Mouse (Mus musculus): ENCODE measurements at regions not wholly inside any gene's neighbourhood (a gene's known extent, or its start where the extent isn't known, plus 50 kb on each side); places are given as distances from the start of the nearest gene placed in this dataset.
"Not testable (repeated sequence)": the region's sequence is repeated elsewhere in the genome, so short reads cannot be mapped to it uniquely, and the experiment has no call there.

DNA sequence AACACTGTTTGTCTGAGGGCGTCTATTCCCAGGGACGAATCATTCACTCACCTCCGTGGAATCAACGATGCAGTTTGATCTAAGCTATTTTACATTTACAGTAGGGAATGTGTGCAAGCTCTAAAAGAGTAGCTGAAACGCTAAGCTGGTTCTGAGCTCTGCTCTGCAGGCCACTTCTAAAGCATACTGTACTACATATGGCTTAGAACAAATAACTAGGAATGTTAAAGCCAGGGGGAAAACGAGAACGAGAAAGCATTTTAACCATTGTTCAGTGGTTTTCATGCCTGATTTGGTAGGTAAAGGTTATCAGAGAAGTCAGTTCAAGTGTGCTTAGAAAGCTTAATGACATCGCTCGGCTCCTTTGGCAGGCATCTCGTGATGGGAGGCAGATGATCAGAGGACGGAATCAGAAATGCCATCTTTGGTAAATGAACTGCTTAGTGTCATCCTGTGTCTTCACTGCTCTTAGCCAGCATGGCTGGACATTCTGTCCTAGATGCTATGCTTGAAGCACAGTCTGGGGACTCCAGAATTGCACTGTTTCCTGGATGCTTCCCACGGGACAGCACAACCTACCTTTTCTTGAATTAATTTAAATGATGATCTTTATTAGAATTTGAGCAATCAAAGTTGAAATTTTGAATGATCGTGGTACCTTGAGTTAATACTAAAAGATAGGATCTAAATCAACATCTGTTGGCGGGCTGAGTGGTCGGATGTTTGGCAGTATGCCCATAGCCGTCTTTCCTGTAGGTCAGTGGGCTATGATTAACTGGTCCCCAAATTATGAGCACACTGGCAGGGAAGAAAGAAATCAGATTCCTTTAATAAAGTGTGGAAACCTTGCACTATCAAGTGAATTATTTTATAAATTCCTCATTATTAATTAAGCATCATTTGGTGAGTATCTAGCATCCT, 495.2 kb downstream of the Hace1 start:
- DNase-seq (ENCODE audit: low spot score in 2 of 2): no peak

DNA sequence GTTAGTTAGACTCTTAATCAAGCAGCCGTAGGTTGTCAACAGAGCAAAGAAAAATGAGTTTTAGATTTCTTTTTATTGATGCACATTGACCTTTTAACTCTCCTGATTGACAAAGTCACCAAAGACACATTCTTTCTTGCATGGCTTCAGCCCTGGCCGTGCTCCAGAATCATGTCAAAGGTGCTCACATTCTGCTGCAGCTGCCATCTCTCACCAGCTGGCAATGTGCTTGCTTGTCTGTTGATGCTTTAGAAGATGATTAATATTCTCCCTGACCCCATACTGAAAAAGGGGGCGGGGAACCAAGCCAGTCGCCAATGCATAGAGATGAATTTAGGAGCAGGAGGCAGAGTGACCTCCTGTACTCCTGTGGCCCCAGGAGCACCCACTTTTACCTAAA, 510.1 kb downstream of the Hace1 start:
- DNase-seq (ENCODE audit: low spot score in 2 of 2): no peak

DNA sequence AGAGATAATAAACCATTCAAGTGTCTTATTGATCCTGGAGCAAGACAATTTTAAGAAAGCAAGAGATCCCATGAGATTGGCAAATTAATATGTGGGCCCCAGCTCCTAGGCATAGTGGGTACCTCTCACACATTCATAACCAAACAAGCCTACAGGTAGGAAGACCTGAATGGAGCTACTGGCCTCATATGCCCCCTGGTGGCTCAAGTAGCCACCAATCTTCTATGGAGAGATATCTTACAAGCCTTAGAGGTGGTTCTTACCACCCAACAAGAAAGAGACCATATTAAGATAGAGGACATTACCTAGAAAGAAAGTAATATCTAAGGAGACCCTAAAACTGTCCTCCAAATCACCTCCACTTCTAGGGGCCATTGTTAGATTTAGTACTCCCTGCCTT, 523.2 kb downstream of the Hace1 start:
- DNase-seq (ENCODE audit: low spot score in 2 of 2): no peak

DNA sequence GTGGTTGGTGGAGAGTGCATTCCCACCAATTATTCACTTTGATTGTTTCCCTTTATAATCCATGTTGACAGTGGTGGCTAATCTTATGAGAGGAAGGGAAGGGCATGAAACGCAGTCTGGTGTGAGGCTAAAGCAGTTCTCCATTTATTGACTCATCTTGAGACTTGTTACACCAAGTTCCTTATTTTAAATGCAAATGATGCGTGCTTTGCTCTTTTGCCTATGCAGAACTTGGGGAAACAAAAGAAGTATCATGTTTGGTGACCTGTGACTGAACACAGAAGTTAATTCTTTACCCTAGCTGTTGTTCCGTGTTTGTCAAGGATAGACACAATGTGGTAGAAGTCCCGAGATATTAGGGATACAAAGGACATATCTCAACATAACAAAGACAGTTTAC, 531.2 kb downstream of the Hace1 start:
- DNase-seq (ENCODE audit: low spot score in 2 of 2): no peak

GRCm38 (mm10) chr10:46114631-46115130, 537.1 kb downstream of the Hace1 start:
- DNase-seq (ENCODE audit: low spot score in 2 of 2): no peak

DNA sequence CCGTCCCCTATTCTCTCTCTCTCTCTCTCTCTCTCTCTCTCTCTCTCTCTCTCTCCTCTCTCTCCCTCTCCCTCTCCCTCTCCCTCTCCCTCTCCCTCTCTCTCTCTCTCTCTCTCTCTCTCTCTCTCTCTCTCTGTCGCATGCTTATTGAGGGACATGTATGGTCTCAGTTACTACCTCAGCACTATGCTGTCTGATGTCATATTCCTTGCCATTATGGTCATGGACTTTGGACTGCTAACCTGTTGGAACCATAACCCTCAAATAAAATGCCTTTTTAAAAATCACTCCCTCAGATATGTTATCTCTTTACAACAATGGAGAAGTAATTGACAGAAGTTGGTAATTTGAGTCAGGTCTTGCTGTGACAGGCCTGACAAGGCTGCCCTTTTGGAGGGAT, 544.8 kb downstream of the Hace1 start:
- DNase-seq (ENCODE audit: low spot score in 2 of 2): not testable (repeated sequence)

DNA sequence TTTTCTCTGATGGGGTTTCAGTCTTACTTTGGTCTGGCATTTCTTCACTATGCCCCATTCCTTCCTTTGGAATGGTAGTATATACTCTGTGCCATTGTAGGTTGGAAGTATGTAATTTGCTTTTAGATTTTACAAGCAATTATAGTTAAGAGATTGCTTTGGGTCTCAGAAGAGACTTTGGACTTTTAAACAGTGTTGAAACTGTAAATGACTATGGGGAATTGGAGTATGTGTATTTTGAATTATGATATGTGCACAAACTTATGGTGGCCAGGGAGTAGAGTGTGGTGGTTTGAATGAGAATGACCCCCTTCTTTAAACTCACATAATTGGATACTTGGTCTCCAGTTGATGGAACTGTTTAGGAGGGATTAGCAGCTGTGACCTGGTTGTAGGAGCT, 546.2 kb downstream of the Hace1 start:
- no peak for DNase-seq (ENCODE audit: low spot score in 2 of 2)

DNA sequence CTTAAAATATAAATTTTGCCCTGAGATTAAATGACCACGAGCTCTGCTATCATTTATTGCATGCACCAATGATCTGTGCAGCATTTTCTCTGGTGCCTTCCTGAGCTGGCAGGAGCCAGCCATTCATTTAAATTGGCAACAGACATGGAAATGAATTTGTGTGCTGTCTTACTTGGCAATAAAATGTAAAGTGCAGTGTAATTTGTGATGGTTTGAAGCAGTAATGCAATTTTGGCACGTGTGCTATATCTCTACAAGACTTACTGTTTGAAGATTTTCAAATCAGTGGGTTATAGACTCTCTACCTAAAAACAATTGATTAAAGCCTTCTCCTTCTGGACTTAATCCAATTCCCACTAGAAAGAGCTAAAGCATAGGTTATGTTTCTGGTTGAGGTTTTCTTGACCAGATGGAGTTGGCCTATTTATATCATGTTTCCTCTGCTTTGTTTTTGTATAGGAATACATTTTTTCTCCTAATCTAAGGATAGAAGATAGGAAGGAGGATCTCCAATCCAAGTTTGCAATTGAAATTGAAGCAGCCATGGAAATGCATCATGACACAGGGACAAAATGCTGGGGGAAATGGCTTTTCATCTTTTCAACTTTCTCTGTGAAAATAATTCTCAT, 557.6 kb downstream of the Hace1 start:
- peak in 1 of 2 experiments; percentile 4 for DNase-seq (ENCODE audit: low spot score in 2 of 2)

DNA sequence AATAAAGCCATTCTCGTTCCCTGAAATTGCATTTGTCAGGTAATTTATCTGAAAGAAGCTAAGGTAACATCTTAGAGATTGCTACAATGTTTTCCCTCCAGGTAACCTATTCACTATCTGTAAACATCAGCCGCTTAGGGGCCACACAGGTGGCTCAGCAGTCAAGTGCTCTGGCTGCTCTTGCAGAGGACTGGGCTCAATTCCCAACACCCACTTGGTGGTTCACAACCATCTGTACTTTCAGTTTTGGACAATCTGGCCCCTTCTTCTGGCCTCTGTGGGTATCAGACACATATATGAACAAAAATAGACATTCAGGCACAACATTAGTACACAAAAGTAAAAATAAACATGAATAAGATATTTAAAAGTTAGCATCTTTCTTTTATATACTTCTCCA, 596.4 kb downstream of the Hace1 start:
- DNase-seq (ENCODE audit: low spot score in 2 of 2): no peak

DNA sequence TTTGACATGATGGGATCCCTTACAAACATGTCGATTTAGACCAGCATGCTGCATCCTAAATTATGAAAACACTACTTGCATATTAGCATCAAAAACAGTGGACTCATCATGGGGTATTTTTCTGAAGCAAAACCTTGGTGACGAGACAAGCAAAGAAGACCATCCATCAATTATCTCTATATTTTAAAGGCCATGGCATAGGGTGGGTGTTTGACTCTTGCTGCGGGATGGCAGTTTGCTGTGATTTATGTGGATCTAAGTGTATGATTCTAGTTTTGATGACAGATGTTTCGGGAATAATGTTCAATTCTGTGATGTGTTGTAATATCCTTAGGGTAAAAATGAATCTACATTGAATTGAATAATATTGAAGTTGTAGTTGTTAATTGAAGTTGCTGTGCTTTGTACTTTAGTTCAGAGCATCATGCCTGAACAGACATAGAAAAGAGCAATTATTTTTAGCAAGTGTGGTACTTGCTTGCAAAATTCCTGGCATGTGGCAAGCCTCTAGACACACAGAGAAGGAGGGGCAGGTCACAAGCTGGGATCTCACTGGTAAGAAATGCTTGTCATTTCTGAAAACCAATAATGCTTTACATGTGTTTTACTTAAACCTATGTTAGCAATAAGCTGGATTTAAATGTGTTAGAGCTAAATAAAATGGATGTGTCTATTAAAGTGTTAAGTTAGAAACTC, 608.3 kb downstream of the Hace1 start:
- DNase-seq (ENCODE audit: low spot score in 2 of 2): no peak

GRCm38 (mm10) chr10:46194143-46194542, 616.5 kb downstream of the Hace1 start:
- no peak for DNase-seq (ENCODE audit: low spot score in 2 of 2)

DNA sequence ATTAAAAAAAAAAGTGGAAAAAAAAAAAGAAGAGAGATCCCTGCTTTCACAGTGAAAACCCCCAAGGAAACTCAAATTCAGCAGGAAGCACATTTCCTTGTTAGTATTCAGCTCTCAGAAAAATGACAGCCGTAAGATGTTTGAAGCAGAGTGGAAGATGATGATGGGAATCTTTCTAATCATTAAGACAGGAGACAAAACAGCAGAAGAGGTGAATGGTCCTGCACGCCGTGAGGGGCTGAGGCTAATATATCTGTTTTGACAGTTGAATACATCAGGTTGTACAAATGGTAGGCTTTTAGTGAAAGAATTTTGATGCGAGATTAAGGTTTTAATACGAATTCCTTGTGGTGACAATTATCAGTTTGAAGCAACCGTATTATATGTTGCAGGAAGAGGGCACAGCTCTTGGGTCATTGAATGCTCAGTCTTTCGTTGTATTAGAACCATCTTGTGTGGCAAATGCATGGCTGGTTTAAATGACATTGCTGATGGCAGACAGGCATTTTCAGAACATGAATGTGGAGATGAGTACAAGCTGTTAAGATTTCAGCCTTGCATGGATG, 649.3 kb downstream of the Hace1 start:
- no peak for DNase-seq (ENCODE audit: low spot score in 2 of 2)

DNA sequence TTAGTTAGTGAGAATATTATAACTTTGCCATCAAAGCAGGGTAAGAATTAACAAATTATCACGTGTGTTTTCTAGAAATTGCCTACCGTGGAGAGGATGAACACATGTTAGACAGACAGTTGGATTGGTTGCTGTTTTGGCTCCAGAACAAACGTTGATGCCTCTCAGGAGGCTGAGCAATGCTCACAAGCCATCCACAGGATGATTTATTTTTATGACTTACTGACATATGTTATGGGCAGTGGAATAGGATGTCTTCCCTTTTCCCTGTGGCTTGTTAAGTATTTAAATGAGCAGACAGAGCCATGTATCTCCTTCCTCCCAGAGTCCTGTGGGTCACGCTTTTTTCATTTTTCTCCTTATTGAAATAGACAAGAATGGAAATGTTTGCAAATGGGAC, 652.0 kb downstream of the Hace1 start:
- DNase-seq (ENCODE audit: low spot score in 2 of 2): no peak

GRCm38 (mm10) chr10:46235581-46235980, 658.0 kb downstream of the Hace1 start:
- DNase-seq (ENCODE audit: low spot score in 2 of 2): peak in 1 of 2 experiments; percentile 45

- DNase-seq (ENCODE audit: low spot score in 2 of 2): no peak
Measured at GRCm38 (mm10) chr10:46255575-46255974, 677.9 kb downstream of the Hace1 start.

DNA sequence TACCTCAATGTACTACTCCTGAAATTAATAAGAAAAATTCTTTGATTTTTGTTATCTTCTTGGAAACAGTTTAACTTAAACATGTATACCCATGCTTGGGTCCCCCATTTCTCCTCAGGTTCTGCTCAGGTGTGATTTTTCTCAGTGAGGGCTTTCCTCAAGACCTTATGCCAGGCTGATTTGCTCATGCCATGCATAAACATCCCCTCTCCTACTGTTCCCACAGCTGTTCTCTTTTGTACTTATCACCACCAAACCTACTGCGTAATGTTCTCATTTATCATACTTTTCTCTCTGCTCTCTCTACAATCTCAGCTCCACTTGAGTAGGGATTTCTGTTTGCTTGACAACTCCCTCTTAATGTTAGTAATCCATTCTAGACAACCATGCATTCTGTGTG, 692.1 kb downstream of the Hace1 start:
- no peak for DNase-seq (ENCODE audit: low spot score in 2 of 2)

DNA sequence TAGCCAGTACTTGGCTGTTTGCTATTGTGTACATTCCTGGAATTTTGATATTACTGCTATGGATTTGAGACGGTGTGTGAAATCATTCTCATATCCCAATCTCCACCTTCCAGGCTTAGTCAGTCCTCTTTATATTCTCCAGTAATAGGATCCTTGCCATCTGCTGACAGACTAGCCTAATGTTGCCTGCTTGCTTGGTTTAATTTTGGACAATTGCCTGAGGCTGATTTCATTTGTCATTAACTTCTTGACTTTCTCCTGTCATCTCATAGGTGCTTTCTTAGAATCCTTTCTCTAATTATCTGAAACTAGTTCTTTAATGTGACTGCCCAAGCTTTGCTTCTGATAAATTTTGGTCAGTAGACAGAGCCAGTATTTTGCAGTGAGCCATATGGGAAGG, 696.2 kb downstream of the Hace1 start:
- no peak for DNase-seq (ENCODE audit: low spot score in 2 of 2)

DNA sequence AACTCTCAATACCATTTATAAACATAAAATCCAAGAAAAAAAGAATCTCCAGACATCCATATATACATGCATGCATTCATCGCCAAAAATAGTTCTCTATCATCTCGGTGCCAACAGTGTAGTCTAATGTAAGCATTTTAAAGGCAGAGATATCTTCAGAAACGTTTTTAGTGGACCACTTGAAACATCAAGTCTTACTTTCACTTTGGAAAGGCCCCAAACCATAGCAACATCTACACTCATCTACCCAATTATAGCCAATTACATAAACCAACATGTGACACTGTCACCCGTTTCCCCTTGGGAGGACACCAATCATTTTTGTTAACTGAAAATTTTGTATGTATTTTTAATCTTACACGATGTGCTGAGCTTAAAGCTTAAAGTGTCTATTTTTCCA, 716.7 kb downstream of the Hace1 start:
- peak in 1 of 2 experiments; percentile 37 for DNase-seq (ENCODE audit: low spot score in 2 of 2)

GRCm38 (mm10) chr10:46298352-46298751, 720.7 kb downstream of the Hace1 start:
- DNase-seq (ENCODE audit: low spot score in 2 of 2): peak in 1 of 2 experiments; percentile 8

DNA sequence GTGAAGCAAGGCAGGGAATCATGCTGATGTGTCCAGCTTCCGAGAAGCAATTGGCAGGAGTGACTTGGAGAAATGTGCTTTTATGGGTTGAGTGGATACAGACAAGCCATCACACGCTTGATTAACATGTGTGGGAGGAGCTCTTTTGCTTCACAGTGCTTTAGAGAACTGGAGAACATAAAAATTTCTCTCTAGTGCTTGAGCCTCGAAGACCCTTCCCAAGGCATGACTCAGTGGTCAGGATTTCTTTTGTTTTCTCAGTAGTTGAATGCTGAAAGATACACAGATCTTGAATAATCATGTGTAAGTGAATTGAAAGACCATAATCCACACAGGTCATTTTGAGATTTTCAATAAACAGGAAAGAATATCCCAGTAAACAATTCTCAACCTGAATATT, 721.9 kb downstream of the Hace1 start:
- no peak for DNase-seq (ENCODE audit: low spot score in 2 of 2)

DNA sequence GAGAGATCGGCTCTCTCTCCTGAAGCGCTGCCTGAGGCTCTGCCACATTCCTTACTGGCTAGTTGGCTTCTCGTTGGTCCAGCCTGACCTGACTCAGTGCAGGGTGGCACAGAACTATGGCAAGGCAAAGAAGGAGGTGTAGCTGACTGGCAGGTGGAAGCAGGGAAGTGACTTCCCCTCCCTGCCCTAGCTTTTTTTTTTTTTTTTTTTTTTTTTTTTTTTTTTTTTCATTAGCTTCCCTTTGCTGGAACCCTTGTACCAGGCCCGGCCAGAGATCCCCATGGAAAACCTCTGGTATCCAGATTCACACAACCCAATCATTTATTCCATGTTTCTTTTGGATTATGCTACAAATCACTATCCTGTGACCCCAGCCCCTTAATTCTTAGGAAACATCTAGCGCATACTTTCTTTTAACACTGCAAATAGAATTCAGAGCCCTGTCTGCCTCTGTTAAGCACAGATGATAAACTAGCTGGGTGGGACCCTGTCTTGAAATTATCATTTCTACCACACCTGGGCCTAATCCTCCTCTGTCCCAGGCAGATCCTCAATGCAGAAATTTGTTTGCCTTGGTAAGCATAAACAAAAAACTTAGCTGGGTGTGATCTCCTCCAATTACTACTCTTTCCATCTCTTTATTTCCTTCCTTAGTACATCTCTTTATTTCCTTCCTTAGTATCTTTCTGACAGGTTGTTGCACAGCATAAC, 742.9 kb downstream of the Hace1 start:
- no peak for DNase-seq (ENCODE audit: low spot score in 2 of 2)

Measured in frontal cortex, postnatal 36 days (tissue).